Mouse (Mus musculus) lung, postnatal 36 days (tissue): ENCODE data around the gene Masp2.
A peak's percentile ranks its signal among the peaks of the same experiment; 100 is the strongest.

Experiments used
- DNase-seq: peaks from one replicate; pipeline ENCODE4 v3.0.0; 2022; ENCODE audit warnings: mixed read lengths

The Masp2 gene

DNA sequence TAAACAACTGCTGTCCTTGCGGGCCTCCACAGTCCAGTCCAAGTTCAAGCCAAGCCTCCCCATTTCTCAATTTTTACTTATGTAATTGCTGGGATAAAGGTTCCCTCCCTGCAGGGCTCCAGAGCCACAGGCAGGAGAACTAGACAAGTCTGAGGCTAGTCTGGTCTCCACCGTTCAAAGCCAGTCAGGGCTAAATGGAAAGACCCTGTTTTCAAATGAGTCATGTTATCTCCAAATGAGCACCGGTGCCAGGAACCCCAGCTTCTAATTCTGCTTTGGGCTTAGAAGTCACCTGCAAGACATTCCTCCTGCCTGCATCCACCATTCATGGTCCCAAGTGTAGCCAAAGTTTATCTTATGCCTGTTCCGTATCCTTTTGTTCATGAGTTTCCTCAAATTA is 483 bp upstream of the Masp2 start:
- no peak for DNase-seq

DNA sequence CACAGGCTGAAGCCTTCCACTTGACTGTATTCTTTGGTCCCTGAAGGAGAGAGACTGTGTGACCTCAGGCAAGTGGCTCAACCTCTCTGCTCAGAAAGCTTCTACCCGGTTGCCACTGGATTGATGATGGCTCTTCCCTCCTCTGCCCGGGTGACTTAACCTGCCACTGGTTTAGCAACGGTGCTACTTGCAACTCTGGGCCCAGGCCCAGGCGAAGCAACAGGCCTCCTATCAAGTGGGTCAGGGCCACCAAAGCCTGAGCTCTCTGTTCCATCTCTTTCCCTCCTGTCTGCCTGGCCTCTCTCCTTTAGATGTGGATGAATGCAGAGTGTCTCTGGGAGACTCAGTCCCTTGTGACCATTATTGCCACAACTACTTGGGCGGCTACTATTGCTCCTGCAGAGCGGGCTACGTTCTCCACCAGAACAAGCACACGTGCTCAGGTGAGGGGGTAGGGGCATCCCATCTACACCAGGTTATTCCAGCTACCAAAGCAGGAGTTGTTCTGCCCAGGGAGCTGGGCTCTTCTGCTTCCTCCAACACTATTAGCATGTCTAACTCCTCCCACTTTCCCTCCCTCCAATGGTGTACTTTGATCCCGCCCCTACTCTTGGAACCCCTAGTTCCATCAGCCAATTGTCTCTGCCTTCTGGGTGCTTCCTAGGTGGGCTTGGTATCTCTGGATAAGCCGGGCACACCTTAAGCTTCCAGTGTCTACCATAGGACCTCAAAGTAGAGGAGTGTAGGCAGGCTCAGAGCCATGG is 1.2 kb downstream of the Masp2 start:
- no peak for DNase-seq

DNA sequence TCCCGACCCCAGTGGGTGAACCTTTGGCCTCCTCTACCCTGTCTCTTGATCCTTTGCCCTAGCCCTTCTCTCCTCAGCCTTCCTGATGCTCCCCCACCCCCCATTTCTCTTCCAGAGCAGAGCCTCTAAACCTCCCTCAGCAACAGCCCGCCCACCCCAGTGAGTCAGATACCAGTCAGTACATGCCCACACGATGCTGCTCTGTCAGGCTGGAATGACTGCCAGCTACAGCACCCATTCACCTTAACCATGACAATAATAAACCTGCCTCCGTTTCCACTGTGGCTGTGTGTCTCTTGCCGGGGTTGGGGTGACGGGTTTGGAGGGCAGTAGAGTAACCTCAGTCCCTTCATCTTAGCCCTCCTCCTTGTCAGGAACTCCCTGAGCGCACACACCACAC is 1.8 kb downstream of the Masp2 start:
- no peak for DNase-seq

DNA sequence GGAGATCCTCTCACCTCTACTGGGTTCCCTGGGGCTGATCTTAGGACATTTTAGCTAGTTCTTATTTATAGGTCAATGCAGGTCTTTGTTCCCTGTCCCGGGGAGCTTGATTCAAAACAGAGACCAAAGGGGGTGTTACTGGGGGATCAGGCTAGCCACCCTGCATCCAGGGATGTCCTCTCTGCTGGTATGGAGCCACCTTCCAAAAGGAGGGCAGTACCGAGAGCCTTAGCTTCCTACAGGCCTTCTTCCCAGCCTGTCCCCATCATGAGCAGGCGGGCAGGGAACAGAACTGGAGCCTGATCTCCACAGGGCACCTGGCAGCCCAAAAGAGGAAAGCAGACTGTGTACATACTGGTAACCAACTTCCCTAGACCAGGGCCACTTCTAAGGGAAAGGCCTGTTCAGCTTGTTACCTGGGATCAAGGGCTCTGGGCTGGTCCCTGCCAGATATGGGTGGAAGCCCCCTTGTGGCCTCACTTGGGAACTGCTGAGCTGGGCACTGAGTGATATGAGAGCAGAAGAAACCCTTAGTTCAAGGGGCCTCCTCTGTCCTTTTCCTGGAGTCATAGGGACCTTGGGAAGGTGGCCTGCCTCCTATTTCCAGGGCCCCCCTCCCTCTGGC is 2.3 kb downstream of the Masp2 start:
- DNase-seq = peak; percentile 84

DNA sequence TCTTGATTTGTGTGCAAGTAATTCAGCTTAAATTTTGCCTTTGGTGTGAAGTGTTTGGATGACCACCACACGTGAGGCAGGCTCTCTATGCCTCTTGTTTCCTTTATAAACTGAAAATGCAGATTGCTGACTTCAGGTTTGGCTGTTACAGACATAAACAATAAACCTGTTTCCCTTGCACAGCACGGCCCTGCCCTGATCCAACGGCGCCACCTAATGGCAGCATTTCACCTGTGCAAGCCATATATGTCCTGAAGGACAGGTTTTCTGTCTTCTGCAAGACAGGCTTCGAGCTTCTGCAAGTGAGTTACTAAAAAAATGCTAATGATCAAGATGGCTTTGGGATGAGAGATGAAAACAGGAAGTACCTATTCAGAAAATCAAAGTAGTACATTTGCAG is 5.4 kb downstream of the Masp2 start:
- peak; percentile 87 for DNase-seq

DNA sequence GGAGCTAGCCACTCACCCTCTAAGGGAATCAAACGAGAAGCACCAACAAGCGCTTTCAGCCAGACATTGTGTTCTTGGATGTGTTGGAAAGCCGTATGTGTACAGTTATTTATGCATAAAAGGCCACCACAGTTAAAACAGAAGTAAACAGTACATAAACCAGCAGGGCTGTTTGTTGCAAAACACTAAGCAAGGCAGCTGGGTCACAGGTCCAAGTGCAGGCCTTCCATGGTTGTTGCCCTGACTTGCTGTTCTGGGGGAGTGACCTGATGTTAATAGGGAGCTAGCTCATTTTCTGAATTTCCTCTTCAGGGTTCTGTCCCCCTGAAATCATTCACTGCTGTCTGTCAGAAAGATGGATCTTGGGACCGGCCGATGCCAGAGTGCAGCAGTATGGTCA is 7.5 kb downstream of the Masp2 start:
- DNase-seq = no peak

DNA sequence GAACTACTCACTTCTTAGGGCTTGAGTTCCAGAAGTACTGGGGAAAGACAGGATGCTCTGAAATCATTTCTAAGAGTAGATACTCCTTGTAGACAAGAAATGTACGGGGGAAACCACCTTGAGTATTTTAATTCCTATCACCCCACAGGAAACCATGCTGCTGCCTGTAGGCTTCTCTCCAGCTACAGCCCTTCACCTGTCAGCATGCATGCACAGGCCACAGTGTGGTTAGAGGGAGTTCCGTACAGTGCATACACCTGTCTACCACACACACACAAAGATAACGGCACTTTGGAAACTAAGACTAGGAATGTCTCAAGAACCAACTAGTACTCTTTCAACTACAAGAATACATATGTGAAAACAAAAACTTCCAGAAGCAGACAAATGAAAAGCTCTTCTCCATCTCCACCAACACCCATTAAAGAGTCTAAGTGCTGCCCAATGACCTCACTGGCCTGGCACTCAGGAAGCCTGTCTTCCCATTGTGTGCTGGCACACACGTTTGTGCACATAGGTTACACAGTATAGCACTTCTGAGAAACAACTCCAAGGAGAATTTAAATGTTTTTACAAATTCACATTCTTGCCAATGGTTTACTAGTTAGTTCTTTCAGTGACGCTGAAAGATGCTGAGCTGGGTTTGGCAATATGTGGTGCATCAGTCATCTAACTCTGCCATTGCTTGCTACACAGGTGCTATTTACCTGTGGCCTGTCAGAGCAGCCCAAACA is 8.4 kb downstream of the Masp2 start:
- DNase-seq = no peak

DNA sequence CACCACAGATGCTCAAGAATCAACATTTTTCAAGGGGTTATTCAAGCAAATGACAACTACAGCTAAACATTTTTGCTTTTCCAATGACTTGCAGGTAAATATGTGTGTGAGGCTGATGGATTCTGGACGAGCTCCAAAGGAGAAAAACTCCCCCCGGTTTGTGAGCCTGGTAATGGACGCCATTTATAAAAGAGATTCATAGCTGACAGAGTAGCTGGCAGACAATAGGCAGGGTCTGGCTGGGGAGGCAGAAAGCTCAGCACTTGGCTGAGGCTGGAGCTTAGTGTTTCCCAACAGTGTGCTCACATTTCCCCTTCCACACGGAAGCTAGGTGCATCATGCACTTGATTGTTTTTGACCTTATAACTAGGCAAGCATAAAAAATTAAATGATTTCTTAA is 10.2 kb downstream of the Masp2 start:
- DNase-seq = no peak

DNA sequence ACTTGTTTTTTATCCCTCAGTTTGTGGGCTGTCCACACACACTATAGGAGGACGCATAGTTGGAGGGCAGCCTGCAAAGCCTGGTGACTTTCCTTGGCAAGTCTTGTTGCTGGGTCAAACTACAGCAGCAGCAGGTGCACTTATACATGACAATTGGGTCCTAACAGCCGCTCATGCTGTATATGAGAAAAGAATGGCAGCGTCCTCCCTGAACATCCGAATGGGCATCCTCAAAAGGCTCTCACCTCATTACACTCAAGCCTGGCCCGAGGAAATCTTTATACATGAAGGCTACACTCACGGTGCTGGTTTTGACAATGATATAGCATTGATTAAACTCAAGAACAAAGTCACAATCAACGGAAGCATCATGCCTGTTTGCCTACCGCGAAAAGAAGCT is 11.4 kb downstream of the Masp2 start:
- DNase-seq = no peak

DNA sequence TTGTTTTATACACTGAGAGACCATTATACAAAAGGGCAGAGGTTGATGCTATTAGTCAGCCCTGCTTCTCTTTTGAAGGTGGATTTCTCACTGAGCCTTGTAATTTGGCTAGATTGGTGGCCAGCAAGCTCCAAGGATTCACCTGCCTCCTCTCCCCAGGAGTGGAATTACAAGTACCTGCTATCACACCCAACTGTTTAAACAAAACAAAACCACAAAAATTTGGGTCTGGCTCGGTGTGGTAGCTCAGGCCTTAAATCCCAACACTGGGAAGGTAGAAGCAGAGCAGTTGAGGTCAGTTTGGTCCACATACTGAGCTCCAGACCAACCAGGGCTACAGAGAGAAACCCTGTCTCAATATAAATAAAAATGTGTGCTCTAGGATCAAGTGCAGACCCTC is 17.5 kb downstream of the Masp2 start:
- peak; percentile 48 for DNase-seq

DNA sequence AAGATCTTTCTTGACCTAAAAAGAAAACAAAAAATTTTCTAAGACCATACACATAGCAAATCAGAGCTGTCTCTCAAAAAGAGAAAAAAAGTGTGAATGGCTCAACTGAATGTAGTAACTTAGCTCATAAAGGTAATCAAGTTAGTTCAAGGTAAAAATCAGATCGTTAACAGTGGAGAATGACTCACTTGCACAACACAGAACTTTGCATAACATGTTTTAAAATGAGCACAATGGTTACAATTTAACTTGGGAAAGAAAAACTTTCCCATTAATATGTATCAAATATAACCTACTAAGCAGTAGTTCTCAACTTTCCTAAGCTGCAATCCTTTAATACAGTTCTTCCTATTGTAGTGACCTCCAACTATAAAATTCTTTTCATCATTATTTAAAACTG is 18.4 kb downstream of the Masp2 start:
- DNase-seq = no peak

DNA sequence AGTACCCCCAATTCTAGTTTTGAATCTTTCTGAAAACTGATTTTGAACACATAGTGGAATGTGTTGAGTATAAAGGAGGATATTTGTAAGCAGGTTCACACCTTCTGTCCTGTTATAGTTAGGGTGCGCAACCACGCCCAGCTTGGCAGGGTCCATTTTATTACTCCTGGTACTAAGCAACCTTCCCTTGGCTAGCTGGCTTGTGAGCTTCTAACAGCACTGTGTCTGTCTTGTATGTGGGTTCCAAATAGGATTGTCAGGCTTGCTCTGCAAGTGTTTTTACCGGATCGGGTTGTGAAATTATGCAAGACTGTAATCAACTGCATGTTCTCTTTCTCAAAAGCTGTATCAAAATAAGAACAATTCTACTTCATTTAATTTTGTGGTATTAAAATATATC is 20.1 kb downstream of the Masp2 start:
- DNase-seq = no peak

DNA sequence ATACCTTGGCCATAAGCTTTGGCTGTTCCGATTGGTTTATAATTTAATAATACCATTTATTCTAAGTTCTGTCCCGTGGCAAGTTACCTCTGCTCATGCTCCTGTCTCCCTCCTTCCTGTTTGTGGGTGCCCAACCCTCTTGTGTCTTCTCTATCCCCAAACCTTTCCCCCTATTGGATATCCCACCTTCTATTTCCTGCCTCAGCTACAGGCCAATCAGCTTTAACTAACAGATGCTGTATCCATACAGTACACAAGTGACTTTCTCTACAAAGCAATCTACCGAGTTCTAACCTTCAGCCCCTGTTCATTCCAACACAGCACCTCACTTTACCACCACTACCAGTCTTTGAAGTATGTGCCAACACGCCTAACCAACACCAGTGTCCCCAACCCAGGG is 21.3 kb downstream of the Masp2 start:
- no peak for DNase-seq

DNA sequence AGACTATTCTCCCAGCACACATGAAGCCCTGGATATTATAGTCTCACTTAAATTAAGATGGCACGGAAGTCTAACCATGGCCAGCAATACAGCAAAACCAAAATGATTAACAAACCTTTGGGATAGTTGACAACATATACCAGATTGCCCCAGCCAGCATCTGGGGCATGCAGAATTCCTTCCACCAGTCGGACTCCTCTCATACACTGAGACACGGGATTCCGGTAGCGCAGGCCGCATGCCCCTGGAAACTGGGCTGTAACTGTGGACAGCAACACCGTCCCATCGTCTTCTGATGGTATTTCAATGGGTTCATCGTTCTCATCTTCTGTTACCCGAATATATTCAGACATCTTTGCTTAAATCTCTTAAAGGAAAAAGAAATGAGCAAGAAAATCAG is 22.7 kb downstream of the Masp2 start:
- DNase-seq = no peak

DNA sequence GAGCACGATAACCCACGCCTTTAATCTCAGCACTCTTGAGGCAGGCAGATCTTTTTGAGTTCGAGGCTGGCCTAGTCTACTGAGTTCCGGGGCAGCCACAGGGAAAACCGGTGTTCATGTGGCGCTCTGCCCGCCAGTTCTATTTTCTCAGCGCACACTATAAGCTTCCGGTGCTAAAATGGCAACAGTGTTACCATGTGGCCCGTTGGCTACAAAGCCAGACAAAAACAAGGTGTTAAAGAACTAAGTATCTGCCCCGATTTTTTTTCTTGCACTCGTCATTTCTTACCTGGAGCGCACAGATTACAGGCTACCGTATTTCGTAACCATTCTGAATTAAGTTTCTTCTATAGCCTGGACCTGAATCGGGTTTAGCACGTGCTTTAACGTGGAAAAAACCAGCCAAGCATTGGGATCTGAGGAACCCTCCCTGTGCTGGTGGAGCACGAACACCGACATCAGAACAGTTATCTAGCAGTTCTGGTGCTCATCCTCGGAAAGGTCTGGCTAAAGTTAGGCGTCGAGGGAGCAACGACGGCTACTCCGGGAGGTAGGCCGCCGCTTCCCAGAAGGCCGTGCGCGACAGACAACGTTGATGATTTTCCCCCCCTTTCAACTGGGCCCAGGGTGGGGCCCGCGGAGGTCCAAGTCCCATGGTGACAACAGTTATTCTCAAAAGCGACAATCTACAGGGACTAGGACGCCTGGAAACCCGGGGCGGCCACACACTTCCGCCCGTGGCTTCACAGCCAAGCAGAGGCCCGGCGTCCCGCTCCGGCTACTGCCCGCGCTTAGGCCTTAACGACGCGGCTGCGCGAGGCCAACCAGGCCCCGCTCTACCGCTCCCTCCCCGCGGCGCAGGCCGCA is 23.6 kb downstream of the Masp2 start:
- DNase-seq = peak; percentile 47

DNA sequence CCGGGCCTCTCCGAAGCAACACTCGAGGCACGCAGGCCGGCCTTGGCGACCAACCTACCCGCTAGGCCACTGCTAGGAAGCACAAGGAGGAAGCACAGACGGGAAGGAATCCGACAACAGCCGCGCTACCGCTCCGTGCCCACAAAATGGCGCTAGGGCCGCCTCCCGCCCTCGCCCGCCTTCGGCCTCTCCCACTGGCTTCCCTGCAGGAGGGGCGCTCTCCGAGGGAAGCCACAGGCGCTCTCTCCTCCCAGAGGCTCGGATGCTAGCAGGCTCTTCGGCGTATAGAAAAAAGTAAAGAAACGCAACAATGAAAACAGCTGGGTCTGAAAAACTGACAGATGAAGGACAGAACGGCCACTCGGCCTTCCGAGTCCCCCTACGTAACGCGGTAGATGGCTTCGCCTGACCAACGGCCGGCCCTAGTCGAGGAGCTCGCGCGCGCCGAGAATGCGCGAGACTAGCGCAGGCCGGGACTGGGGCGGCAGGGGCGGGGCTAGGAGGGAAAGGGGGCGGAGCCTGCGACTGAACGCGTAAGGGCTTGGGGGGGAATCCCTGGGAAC is 24.4 kb downstream of the Masp2 start, which contains the start of gene Tardbp:
Gene Tardbp (minus strand): TSS at position 397 of the 563 bp plus-strand sequence.
- DNase-seq = peak; percentile 97

DNA sequence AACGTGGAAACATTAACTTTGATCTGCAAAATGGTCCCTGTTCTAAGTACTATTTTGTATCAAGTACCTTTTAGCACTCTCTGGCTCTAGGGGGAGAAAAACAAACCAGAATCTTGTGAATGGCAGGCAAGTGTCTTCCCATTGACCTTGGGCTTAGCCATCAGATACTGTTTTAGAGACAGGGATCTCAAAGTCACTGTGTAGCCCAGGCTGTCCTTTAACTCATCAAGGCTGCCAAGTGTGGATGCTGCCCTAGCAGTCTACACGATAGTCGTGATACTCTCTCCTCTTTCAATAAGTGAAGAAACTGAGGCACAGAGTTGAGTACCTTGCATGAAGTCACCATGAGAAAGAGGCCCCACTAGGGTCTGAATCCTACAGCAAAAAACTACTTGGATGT is 24.9 kb downstream of the Masp2 start:
- DNase-seq = no peak

DNA sequence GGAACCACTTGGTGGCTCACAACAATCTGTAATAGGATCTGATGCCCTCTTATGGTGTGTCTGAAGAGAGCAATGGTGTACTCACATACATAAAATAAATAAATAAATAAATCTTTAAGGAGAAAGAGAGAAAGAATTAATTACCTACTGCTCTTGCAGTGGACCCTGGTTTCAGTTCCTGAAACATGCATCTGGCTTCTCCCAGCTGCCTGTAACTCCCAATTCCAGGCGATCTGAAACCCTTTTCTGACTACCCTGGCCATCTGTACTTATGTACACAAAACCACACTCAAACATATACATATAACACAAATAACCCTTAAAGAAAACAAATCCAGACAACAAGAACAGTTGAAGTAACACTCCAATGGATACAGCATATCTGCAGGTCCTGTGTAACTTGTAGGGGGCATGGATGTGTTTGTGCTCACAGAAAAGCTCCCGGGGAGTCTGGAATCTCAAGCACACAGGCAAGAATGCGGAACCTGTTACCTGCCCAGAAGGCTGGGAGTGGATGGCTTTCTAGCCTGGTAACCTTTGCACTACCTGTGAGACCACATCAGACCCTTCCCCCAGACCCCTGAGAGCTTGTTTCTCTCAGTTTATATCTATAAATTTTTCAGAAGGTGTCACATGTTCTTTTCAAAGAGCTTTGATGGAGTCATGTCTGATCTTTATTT is 29.8 kb downstream of the Masp2 start:
- DNase-seq = peak; percentile 62

DNA sequence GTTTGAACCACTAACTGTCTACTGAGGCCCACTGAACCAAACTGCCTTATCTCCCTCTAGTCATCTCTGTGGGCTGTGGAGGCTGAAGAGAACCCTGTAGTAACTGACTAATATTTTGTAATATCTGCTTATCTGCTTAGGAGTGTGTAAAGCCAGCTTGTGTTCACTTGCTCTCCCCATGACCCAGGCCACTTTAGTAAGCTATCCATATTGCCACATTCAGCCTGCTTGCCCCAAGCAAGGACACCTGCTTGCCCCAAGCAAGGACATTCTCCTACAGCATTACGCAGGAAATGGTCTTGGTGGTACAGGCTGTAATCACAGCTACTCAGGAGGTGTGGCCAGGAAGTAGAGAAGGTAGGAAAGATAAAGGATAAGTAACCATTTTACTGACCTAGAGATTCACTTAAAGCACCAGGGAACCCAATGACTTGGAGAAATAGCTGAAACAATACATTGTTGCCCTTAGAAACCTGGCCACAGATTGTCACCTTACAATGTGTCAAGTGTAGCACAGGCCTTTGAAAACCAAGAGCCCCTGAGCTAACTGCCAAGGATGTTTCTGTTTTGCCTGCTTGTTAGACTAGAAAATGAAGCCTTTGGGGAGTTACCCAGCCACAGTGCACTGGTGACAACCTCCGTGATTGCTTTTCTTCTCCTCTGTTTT is 31.2 kb downstream of the Masp2 start:
- DNase-seq = no peak

DNA sequence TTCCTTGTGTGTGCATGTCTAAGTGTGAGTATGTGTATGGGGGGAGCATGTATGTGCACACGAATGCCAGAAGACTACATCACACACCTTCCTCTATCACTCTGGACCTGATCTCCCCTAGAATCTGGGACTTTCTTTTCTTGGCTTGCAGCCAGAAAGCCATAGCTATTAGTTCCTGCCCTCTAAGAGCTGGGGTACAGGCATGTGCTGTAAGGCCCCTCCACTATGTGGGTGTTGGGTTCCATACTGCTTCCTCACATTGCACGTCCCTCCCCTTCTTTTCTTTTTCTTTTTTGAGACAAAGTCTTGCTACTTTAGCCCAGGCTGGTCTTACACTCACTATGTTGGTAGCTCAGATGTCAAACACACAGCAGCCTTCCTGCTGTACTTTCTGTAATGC is 33.0 kb downstream of the Masp2 start:
- DNase-seq = no peak

DNA sequence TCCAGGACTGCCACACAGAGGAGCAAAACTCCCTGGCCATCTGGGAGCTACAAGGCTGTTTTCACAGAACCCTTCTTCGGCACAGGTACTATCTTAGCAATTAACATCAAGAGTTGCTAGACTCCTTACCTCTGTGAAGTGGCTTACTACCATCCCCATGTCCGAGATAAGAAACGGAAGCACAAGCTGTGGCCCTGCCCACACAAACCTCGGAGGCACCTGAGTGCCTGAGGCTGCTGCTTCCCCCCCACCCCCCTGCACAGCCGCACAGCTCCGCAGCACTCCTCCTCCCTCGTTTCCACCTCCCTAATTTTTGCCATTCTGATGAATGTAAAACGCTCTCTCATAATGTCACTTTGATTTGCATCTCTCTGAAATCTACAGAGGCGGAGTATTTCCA is 35.9 kb downstream of the Masp2 start:
- no peak for DNase-seq

DNA sequence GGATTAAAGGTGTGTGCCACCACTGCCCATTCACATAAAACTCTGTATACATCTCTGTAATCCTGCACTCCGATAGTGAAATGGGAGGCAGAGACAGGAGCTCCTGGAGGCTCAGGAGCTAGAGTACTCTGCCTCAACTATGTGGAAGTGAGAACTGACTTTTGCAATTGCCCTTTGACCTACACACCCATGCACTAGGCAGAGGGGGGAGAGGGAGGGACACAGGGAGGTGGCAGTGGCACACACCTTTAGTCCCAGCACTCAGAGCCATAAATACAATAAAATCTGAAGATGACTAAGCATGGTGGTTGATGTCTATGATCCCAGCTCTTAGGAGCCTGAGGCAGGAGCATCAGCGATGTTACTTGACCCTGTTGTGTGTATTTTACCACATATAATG is 37.1 kb downstream of the Masp2 start:
- no peak for DNase-seq
